Mouse (Mus musculus) erythroblast, embryonic 14.5 days (primary cell): ENCODE data around the gene Smyd3.

Source experiments
- GATA1 ChIP-seq: IDR thresholded peaks from 2 replicates; pipeline ENCODE4 v1.6.1; 2012; ENCODE audit warnings: low read length, inconsistent platforms, mixed read lengths
- TAL1 ChIP-seq: IDR thresholded peaks from 3 replicates; pipeline ENCODE4 v1.6.1; 2012; ENCODE audit warnings: low read length, inconsistent platforms, mixed read lengths

DNA sequence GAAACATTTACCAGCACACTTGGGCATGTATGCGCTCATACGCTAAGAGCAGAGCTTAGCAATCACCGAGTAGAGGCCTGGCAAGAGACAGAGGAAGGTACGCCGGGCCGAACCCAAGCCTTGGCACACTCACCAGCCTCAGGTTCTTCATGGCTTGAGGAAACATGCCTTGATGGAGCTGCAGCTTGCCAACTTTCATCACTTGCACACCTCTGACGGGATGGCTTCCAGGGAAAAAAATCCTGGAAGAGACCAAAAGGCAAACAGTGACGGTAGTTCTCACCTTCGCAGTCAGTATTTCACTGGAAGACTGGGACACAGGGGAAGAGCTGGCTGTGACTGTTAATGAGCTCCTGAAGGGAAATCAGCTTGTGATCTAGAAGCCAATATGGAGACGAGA is 545.8 kb downstream of the Smyd3 start:
- no peak for TF ChIP-seq GATA1
- no peak for TF ChIP-seq TAL1
